Mouse (Mus musculus): ENCODE data around the gene Tmem178b.

- TF ChIP-seq POLR2A (IDR thresholded peaks at IDR 0.05; ENCODE audit: low read depth, low read length) (no peak), CTCF (IDR thresholded peaks at IDR 0.05; ENCODE audit: borderline replicate concordance, insufficient read depth, low read length) (no peak)
Observed at GRCm38 (mm10) chr6:40142582-40142981, 269.5 kb downstream of the Tmem178b start.

All from embryonic fibroblast, embryonic 13.5 days (primary cell).